Mouse (Mus musculus): ENCODE measurements at regions not wholly inside any gene's neighbourhood (a gene's known extent, or its start where the extent isn't known, plus 50 kb on each side); places are given as distances from the start of the nearest gene placed in this dataset.

- Histone ChIP-seq H3K4me3 (ENCODE audit: low read depth, low read length) (no peak overlapping the region), H3K36me3 (ENCODE audit: insufficient read depth, low read length) (no peaks in the 10 kb centered on the region), H3K4me2 (replicated peaks; ENCODE audit: low read depth, low read length) (no peak overlapping the region), H3K9me3 (ENCODE audit: low read length) (no peaks in the 10 kb centered on the region), H3K9ac (replicated peaks; ENCODE audit: low read depth) (no peak overlapping the region), H3K27me3 (replicated peaks; ENCODE audit: insufficient read depth, low read length) (no peaks in the 10 kb centered on the region), H3K4me1 (ENCODE audit: insufficient read depth, low read depth, low read length) (no peaks in the 10 kb centered on the region), H3K27ac (ENCODE audit: low read length) (no peak overlapping the region)
- no peak for ATAC-seq
- no peak for DNase-seq (ENCODE audit: low spot score)
- TF ChIP-seq CTCF (IDR thresholded peaks at IDR 0.05) (no peak), EP300 (IDR thresholded peaks at IDR 0.05) (no peak)
- 59% methylated on average over 4 of the region's 4 CpGs for WGBS
Observed at GRCm38 (mm10) chr15:56440171-56440570, 1037.3 kb downstream of the Slc22a22 start.

GRCm38 (mm10) chr15:56438370-56438769, 1039.1 kb downstream of the Slc22a22 start:
- Histone ChIP-seq H3K27ac (ENCODE audit: low read length) (no peak overlapping the region), H3K4me2 (replicated peaks; ENCODE audit: low read depth, low read length) (no peak overlapping the region), H3K4me3 (ENCODE audit: low read depth, low read length) (no peak overlapping the region), H3K4me1 (ENCODE audit: insufficient read depth, low read depth, low read length) (no peaks in the 10 kb centered on the region), H3K9me3 (ENCODE audit: low read length) (no peaks in the 10 kb centered on the region), H3K36me3 (ENCODE audit: insufficient read depth, low read length) (no peaks in the 10 kb centered on the region), H3K9ac (replicated peaks; ENCODE audit: low read depth) (no peak overlapping the region), H3K27me3 (replicated peaks; ENCODE audit: insufficient read depth, low read length) (no peaks in the 10 kb centered on the region)
- no peak for DNase-seq (ENCODE audit: low spot score)
- ATAC-seq, result no peak
- no peak for TF ChIP-seq EP300 (IDR thresholded peaks at IDR 0.05)
- no peak for TF ChIP-seq CTCF (IDR thresholded peaks at IDR 0.05)
- 62% methylated on average over 2 of the region's 2 CpGs for WGBS

- no peaks in the 10 kb centered on the region for H3K27me3 ChIP-seq (replicated peaks; ENCODE audit: insufficient read depth, low read length)
- no peak overlapping the region for H3K4me2 ChIP-seq (replicated peaks; ENCODE audit: low read depth, low read length)
- 65% methylated on average over 6 of the region's 6 CpGs for WGBS
- no peaks in the 10 kb centered on the region for H3K9me3 ChIP-seq (ENCODE audit: low read length)
- ATAC-seq, result no peak
- no peak overlapping the region for H3K9ac ChIP-seq (replicated peaks; ENCODE audit: low read depth)
- TF ChIP-seq CTCF (IDR thresholded peaks at IDR 0.05) (no peak), EP300 (IDR thresholded peaks at IDR 0.05) (no peak)
- H3K36me3 ChIP-seq (ENCODE audit: insufficient read depth, low read length), result no peaks in the 10 kb centered on the region
- H3K4me3 ChIP-seq (ENCODE audit: low read depth, low read length), result no peak overlapping the region
- no peak overlapping the region for H3K27ac ChIP-seq (ENCODE audit: low read length)
- no peaks in the 10 kb centered on the region for H3K4me1 ChIP-seq (ENCODE audit: insufficient read depth, low read depth, low read length)
- no peak for DNase-seq (ENCODE audit: low spot score)
Observed at GRCm38 (mm10) chr15:56436131-56436530, 1041.3 kb downstream of the Slc22a22 start.

- H3K4me3 ChIP-seq (ENCODE audit: low read depth, low read length), result no peak overlapping the region
- TF ChIP-seq CTCF (IDR thresholded peaks at IDR 0.05), result no peak
- no peak overlapping the region for H3K9ac ChIP-seq (replicated peaks; ENCODE audit: low read depth)
- H3K9me3 ChIP-seq (ENCODE audit: low read length), result no peaks in the 10 kb centered on the region
- no peak for ATAC-seq
- no peak overlapping the region for H3K27ac ChIP-seq (ENCODE audit: low read length)
- no peak for DNase-seq (ENCODE audit: low spot score)
- H3K27me3 ChIP-seq (replicated peaks; ENCODE audit: insufficient read depth, low read length), result no peaks in the 10 kb centered on the region
- WGBS, result 23% methylated on average over 4 of the region's 4 CpGs
- H3K36me3 ChIP-seq (ENCODE audit: insufficient read depth, low read length), result no peaks in the 10 kb centered on the region
- H3K4me1 ChIP-seq (ENCODE audit: insufficient read depth, low read depth, low read length), result no peaks in the 10 kb centered on the region
- H3K4me2 ChIP-seq (replicated peaks; ENCODE audit: low read depth, low read length), result no peak overlapping the region
Observed at GRCm38 (mm10) chr15:56425986-56426385, 1051.4 kb downstream of the Slc22a22 start.

GRCm38 (mm10) chr15:56420681-56421080, 1056.7 kb downstream of the Slc22a22 start:
- TF ChIP-seq CTCF (IDR thresholded peaks at IDR 0.05), result no peak
- Histone ChIP-seq H3K9me3 (ENCODE audit: low read length) (no peaks in the 10 kb centered on the region), H3K4me2 (replicated peaks; ENCODE audit: low read depth, low read length) (no peak overlapping the region), H3K4me3 (ENCODE audit: low read depth, low read length) (no peak overlapping the region), H3K36me3 (ENCODE audit: insufficient read depth, low read length) (no peaks in the 10 kb centered on the region), H3K4me1 (ENCODE audit: insufficient read depth, low read depth, low read length) (no peaks in the 10 kb centered on the region), H3K9ac (replicated peaks; ENCODE audit: low read depth) (no peak overlapping the region), H3K27me3 (replicated peaks; ENCODE audit: insufficient read depth, low read length) (no peaks in the 10 kb centered on the region), H3K27ac (ENCODE audit: low read length) (no peak overlapping the region)
- DNase-seq (ENCODE audit: low spot score), result no peak
- no peak for ATAC-seq
- WGBS, result 73% methylated on average over 1 of the region's 1 CpGs

GRCm38 (mm10) chr15:56391982-56392381, 1085.4 kb downstream of the Slc22a22 start:
- Histone ChIP-seq H3K9me3 (ENCODE audit: low read length) (no peaks in the 10 kb centered on the region), H3K4me2 (replicated peaks; ENCODE audit: low read depth, low read length) (no peak overlapping the region), H3K4me1 (ENCODE audit: insufficient read depth, low read depth, low read length) (no peaks in the 10 kb centered on the region), H3K27me3 (replicated peaks; ENCODE audit: insufficient read depth, low read length) (no peaks in the 10 kb centered on the region), H3K27ac (ENCODE audit: low read length) (no peak overlapping the region), H3K9ac (replicated peaks; ENCODE audit: low read depth) (no peak overlapping the region), H3K36me3 (ENCODE audit: insufficient read depth, low read length) (no peaks in the 10 kb centered on the region), H3K4me3 (ENCODE audit: low read depth, low read length) (no peak overlapping the region)
- DNase-seq (ENCODE audit: low spot score) (no peak), ATAC-seq (no peak)
- TF ChIP-seq EP300 (IDR thresholded peaks at IDR 0.05) (no peak), CTCF (IDR thresholded peaks at IDR 0.05) (no peak)

GRCm38 (mm10) chr15:56378511-56378910, 1098.9 kb downstream of the Slc22a22 start:
- Histone ChIP-seq H3K27me3 (replicated peaks; ENCODE audit: insufficient read depth, low read length) (no peaks in the 10 kb centered on the region), H3K4me1 (ENCODE audit: insufficient read depth, low read depth, low read length) (no peaks in the 10 kb centered on the region), H3K36me3 (ENCODE audit: insufficient read depth, low read length) (no peaks in the 10 kb centered on the region), H3K4me2 (replicated peaks; ENCODE audit: low read depth, low read length) (no peak overlapping the region), H3K9me3 (ENCODE audit: low read length) (no peaks in the 10 kb centered on the region), H3K9ac (replicated peaks; ENCODE audit: low read depth) (no peak overlapping the region), H3K4me3 (ENCODE audit: low read depth, low read length) (no peak overlapping the region), H3K27ac (ENCODE audit: low read length) (no peak overlapping the region)
- no peak for TF ChIP-seq EP300 (IDR thresholded peaks at IDR 0.05)
- no peak for TF ChIP-seq CTCF (IDR thresholded peaks at IDR 0.05)
- ATAC-seq, result no peak
- WGBS, result 31% methylated on average over 1 of the region's 1 CpGs
- DNase-seq (ENCODE audit: low spot score), result peak; percentile 6

All from lung, postnatal 0 days (tissue).